Mouse (Mus musculus): ENCODE measurements at regions not wholly inside any gene's neighbourhood (a gene's known extent, or its start where the extent isn't known, plus 50 kb on each side); places are given as distances from the start of the nearest gene placed in this dataset.

- H3K9me3 ChIP-seq (ENCODE audit: low read length): no peaks in the 10 kb centered on the region
- H3K4me1 ChIP-seq (ENCODE audit: insufficient read depth, low read depth, low read length): no peaks in the 10 kb centered on the region; the same call in 1 of the 2 replicates
- H3K27ac ChIP-seq (ENCODE audit: low read length): no peak overlapping the region
- H3K4me3 ChIP-seq (ENCODE audit: low read depth, low read length): no peak overlapping the region
- no peaks in the 10 kb centered on the region for H3K36me3 ChIP-seq (ENCODE audit: insufficient read depth, low read length)
- TF ChIP-seq EP300 (IDR thresholded peaks at IDR 0.05) (no peak), CTCF (IDR thresholded peaks at IDR 0.05) (no peak)
- H3K27me3 ChIP-seq (replicated peaks; ENCODE audit: insufficient read depth, low read length): no peaks in the 10 kb centered on the region
- DNase-seq (ENCODE audit: low spot score): no peak
- no peak overlapping the region for H3K4me2 ChIP-seq (replicated peaks; ENCODE audit: low read depth, low read length)
- no peak overlapping the region for H3K9ac ChIP-seq (replicated peaks; ENCODE audit: low read depth)
- WGBS: 71% methylated on average over 5 of the region's 5 CpGs
- ATAC-seq: no peak
Measured at GRCm38 (mm10) chr10:19104671-19105203, 89.3 kb upstream of the Tnfaip3 start.

GRCm38 (mm10) chr10:19099369-19100285 lies 84.2 kb upstream of the Tnfaip3 start:
- Histone ChIP-seq H3K27me3 (replicated peaks; ENCODE audit: insufficient read depth, low read length) (no peaks in the 10 kb centered on the region), H3K4me2 (replicated peaks; ENCODE audit: low read depth, low read length) (no peak overlapping the region), H3K9ac (replicated peaks; ENCODE audit: low read depth) (no peak overlapping the region), H3K4me3 (ENCODE audit: low read depth, low read length) (no peak overlapping the region), H3K27ac (ENCODE audit: low read length) (no peak overlapping the region), H3K36me3 (ENCODE audit: insufficient read depth, low read length) (no peaks in the 10 kb centered on the region), H3K9me3 (ENCODE audit: low read length) (no peaks in the 10 kb centered on the region), H3K4me1 (ENCODE audit: insufficient read depth, low read depth, low read length) (no peaks in the 10 kb centered on the region)
- 64% methylated on average over 10 of the region's 10 CpGs for WGBS
- peak; percentile 79 for DNase-seq (ENCODE audit: low spot score)
- TF ChIP-seq EP300 (IDR thresholded peaks at IDR 0.05) (peak; percentile 64), CTCF (IDR thresholded peaks at IDR 0.05) (no peak)
- peak; percentile 93 for ATAC-seq

DNA sequence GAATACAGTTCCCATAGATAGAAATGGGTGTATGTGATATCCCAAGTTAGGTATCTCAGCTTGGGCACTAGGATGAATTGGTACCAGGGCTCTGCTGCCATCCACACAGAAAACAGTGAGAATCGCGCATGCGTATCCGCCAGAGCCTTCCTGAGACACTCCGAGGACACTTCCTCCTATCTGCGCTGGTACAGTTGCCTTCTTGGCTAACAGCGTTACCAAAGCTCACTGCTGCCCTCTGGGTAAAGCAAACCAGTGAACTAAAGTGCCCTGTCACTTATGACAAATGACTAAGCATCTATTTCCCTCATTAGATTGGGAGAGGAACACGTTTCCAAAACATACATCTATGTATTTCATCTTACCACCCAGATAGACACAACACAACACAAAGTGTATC lies 78.8 kb upstream of the Tnfaip3 start:
- no peak overlapping the region for H3K4me2 ChIP-seq (replicated peaks; ENCODE audit: low read depth, low read length)
- H3K4me1 ChIP-seq (ENCODE audit: insufficient read depth, low read depth, low read length): no peaks in the 10 kb centered on the region
- TF ChIP-seq EP300 (IDR thresholded peaks at IDR 0.05) (no peak), CTCF (IDR thresholded peaks at IDR 0.05) (peak; percentile 65)
- no peak overlapping the region for H3K4me3 ChIP-seq (ENCODE audit: low read depth, low read length)
- no peaks in the 10 kb centered on the region for H3K36me3 ChIP-seq (ENCODE audit: insufficient read depth, low read length)
- 42% methylated on average over 8 of the region's 8 CpGs for WGBS
- H3K27me3 ChIP-seq (replicated peaks; ENCODE audit: insufficient read depth, low read length): no peaks in the 10 kb centered on the region
- no peak overlapping the region for H3K27ac ChIP-seq (ENCODE audit: low read length)
- ATAC-seq (no peak), DNase-seq (ENCODE audit: low spot score) (peak; percentile 64)
- no peaks in the 10 kb centered on the region for H3K9me3 ChIP-seq (ENCODE audit: low read length)
- H3K9ac ChIP-seq (replicated peaks; ENCODE audit: low read depth): no peak overlapping the region

- Histone ChIP-seq H3K9me3 (ENCODE audit: low read length) (no peaks in the 10 kb centered on the region), H3K36me3 (ENCODE audit: insufficient read depth, low read length) (no peaks in the 10 kb centered on the region), H3K27ac (ENCODE audit: low read length) (no peak overlapping the region), H3K4me1 (ENCODE audit: insufficient read depth, low read depth, low read length) (no peaks in the 10 kb centered on the region), H3K27me3 (replicated peaks; ENCODE audit: insufficient read depth, low read length) (no peaks in the 10 kb centered on the region), H3K4me2 (replicated peaks; ENCODE audit: low read depth, low read length) (no peak overlapping the region), H3K4me3 (ENCODE audit: low read depth, low read length) (no peak overlapping the region), H3K9ac (replicated peaks; ENCODE audit: low read depth) (no peak overlapping the region)
- DNase-seq (ENCODE audit: low spot score) (no peak), ATAC-seq (no peak)
- WGBS: 60% methylated on average over 3 of the region's 3 CpGs
- TF ChIP-seq EP300 (IDR thresholded peaks at IDR 0.05) (no peak), CTCF (IDR thresholded peaks at IDR 0.05) (no peak)
Measured at GRCm38 (mm10) chr10:19093689-19094088, 78.2 kb upstream of the Tnfaip3 start.

GRCm38 (mm10) chr10:19091949-19092348 lies 76.5 kb upstream of the Tnfaip3 start:
- Histone ChIP-seq H3K27me3 (replicated peaks; ENCODE audit: insufficient read depth, low read length) (no peaks in the 10 kb centered on the region), H3K4me1 (ENCODE audit: insufficient read depth, low read depth, low read length) (no peaks in the 10 kb centered on the region), H3K36me3 (ENCODE audit: insufficient read depth, low read length) (no peaks in the 10 kb centered on the region), H3K4me3 (ENCODE audit: low read depth, low read length) (no peak overlapping the region), H3K4me2 (replicated peaks; ENCODE audit: low read depth, low read length) (no peak overlapping the region), H3K27ac (ENCODE audit: low read length) (no peak overlapping the region), H3K9me3 (ENCODE audit: low read length) (no peaks in the 10 kb centered on the region), H3K9ac (replicated peaks; ENCODE audit: low read depth) (no peak overlapping the region)
- 88% methylated on average over 3 of the region's 3 CpGs for WGBS
- ATAC-seq (no peak), DNase-seq (ENCODE audit: low spot score) (no peak)
- TF ChIP-seq EP300 (IDR thresholded peaks at IDR 0.05): no peak
- no peak for TF ChIP-seq CTCF (IDR thresholded peaks at IDR 0.05)

DNA sequence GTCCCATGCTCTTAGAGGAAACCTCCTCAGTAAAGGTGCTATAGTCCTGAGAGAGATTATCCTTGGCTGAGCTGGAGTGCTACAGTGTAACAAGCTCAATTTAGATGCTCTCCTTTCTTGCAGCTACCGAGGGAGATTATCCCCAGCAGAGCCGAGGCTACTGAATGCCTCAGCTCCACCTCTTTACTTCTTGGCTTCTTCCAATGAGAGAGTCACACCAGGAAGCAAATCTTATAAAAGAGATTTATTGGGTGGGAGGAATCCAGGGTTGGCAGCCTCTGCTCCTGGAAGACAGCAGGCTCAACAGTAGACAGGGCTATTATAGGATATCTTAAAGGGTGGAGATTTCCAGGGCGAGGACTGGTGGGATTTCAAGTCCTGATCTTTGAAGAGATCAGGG lies 75.7 kb upstream of the Tnfaip3 start:
- no peaks in the 10 kb centered on the region for H3K27me3 ChIP-seq (replicated peaks; ENCODE audit: insufficient read depth, low read length)
- no peak overlapping the region for H3K4me2 ChIP-seq (replicated peaks; ENCODE audit: low read depth, low read length)
- no peak overlapping the region for H3K9ac ChIP-seq (replicated peaks; ENCODE audit: low read depth)
- no peak overlapping the region for H3K27ac ChIP-seq (ENCODE audit: low read length)
- ATAC-seq: no peak
- H3K36me3 ChIP-seq (ENCODE audit: insufficient read depth, low read length): no peaks in the 10 kb centered on the region
- no peaks in the 10 kb centered on the region for H3K9me3 ChIP-seq (ENCODE audit: low read length)
- no peak for TF ChIP-seq EP300 (IDR thresholded peaks at IDR 0.05)
- no peak for TF ChIP-seq CTCF (IDR thresholded peaks at IDR 0.05)
- no peak overlapping the region for H3K4me3 ChIP-seq (ENCODE audit: low read depth, low read length)
- no peaks in the 10 kb centered on the region for H3K4me1 ChIP-seq (ENCODE audit: insufficient read depth, low read depth, low read length)
- WGBS: 55% methylated on average over 3 of the region's 3 CpGs
- no peak for DNase-seq (ENCODE audit: low spot score)

All from lung, postnatal 0 days (tissue).